Mouse (Mus musculus): ENCODE results near the gene Jade2.

The Jade2 gene

DNA sequence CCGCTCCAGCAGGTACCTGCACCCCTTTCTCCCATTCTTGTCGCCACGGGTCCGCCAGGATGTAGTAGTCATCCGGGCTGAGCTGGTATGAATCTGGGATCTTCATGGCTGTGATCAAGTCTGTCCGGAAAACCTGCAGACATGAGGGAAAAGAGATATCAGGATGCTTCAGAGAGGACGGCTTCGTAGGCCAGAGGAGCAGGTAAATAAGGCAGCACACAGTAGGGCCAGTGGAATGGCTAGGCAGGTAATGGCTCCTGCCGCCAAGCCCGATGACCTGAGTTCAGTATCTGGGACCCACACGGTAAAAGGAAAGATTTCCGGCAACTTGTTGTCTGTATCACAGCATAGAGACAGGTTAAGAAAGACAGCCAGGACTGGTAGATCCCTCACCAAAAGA lies 21.9 kb downstream of the Jade2 start:
- no peak for DNase-seq (ENCODE audit: low read depth, low spot score)

GRCm38 (mm10) chr11:51834067-51834411 lies 23.4 kb downstream of the Jade2 start:
- DNase-seq (ENCODE audit: low read depth, low spot score) = no peak

DNA sequence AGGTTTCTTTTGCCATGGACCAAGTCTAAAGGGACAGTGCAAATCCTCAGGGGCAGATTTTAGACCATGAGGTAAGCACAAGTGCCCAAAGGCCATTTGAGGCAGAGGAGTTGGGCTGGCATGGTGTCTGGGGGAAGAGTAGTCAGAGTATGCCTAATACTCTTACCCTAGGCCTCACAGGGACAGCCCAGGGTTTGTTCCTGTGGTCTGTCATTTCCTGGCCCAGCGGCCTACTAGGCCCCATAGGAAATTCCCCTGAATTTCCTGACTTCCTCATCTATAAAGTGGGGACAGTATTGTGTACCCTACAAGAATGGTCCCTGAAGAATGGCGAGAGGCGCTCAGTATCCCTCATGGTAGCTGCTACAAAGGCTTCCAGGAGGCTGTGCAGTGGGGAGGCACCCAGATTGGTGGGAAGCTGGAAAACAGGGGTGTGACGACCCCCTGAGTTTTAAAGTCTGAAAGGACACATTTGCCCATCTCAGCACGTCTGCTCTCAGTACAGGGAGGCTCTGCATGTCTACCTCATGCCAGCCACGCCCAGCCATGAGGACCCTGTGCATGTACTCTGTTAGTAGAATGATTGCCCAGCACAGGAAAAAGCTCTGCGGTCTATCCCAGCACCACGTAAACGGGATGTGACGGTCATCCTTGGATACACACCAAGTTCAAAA lies 23.9 kb downstream of the Jade2 start:
- DNase-seq (ENCODE audit: low read depth, low spot score) = no peak

DNA sequence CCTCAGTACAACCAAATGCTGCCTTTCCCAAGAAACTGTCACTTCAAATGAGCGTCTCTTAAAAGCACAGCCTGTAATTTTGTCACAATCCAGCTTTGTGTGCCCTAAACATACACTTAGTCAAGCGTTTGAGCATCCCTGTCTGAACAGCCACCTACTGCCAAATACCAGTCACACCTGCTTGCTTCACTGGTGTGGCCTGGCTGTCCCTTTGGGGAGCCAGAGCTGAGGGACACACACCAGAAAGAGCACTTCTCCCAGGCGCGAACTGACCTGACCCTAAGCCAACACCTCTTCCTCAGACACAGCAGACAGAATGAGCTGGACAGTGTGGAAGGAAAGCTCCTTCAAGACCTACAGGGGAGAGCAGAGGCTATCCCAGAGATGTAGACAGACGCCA lies 24.5 kb downstream of the Jade2 start:
- no peak for DNase-seq (ENCODE audit: low read depth, low spot score)

GRCm38 (mm10) chr11:51831962-51832909 lies 25.2 kb downstream of the Jade2 start:
- no peak for DNase-seq (ENCODE audit: low read depth, low spot score)

- DNase-seq (ENCODE audit: low read depth, low spot score) = no peak
Measured at GRCm38 (mm10) chr11:51824867-51825424, 32.5 kb downstream of the Jade2 start.

- DNase-seq (ENCODE audit: low read depth, low spot score) = no peak
Measured at GRCm38 (mm10) chr11:51823963-51824753, 33.3 kb downstream of the Jade2 start.

- DNase-seq (ENCODE audit: low read depth, low spot score) = no peak
Measured at GRCm38 (mm10) chr11:51823271-51823670, 34.2 kb downstream of the Jade2 start.

- no peak for DNase-seq (ENCODE audit: low read depth, low spot score)
Measured at GRCm38 (mm10) chr11:51822736-51823135, 34.7 kb downstream of the Jade2 start.

GRCm38 (mm10) chr11:51820861-51821260 lies 36.6 kb downstream of the Jade2 start:
- DNase-seq (ENCODE audit: low read depth, low spot score) = no peak

DNA sequence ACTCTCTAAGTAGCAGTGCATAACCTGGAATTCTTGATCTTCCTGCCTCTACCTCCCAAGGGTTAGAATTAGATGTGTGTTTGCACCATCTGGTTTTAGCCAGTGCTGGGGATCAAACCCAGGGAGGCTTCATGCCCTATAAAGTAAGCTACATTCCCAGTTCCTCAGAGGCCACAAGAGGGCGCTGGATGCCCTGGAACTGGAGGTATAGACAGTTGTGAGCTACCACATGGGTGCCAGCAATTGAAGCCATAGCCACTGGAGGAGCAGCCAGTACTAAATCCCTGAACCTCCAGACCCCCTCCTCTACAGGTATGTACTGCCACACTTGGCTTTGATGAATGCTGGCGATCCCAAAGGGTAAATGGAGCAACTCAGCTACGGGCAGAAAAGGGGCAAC lies 37.5 kb downstream of the Jade2 start:
- DNase-seq (ENCODE audit: low read depth, low spot score) = no peak

DNA sequence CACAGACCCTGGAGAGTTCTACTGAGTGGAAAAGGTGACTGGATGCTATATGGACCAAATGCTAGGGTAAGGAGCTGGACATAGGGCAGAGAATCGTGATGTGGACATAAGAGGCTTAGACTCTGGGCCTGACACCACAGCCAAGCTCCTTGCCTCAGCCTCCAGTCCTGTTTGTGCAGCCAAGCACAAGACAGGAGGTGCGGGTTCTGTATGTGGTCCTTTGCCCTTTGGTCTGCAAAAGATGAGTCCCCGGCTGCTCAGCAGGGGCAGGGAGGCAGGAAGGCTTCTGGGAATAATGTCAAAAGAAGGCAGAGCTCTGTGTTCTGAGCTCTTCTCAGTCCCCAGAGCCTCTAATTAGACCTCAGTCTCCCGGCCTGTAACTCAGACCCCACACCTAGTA lies 38.6 kb downstream of the Jade2 start:
- no peak for DNase-seq (ENCODE audit: low read depth, low spot score)

DNA sequence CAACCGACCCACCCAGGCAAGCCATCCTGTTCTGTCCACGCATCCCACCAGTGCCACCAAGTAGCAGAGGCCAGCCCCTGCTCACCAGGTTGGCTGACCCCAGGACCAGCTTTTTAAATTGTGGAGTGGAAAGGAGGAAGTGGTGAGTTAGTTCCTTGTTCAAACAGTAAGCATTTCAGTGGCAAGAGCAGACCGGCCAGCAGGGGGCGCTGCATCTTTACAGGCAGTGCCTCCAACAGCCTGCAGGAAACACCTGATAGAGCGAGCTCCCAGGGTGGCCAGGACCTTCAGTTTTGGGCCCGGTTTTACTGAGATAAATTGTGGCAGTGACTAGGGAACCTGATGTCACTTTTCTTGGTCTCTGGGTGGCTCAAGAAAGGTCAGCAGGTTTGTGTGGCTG lies 39.7 kb downstream of the Jade2 start:
- DNase-seq (ENCODE audit: low read depth, low spot score) = peak; percentile 50

DNA sequence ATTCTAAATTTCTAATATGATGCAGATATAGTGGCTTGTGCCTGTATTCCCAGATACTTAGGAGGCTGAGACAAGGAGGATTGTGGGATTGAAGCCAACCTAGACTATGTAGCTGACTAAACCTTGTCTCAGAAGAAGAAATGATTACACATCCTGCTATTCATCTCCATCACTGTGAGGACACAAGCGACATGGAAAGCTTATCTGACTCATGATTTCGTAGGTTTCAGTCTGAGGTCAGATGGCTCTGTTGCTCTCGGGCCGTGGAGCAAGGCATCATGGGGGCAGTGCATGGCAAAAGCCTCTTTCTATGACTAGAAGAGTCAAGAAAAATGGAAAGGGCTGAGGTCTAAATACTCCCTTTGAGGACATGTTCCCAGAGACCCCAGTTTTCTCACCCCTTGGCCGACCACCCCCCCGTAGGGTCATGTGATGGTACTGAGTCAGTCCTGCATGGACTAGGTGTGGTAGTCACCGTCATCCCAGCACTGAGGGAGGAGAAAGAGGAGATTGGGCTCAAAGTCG lies 45.4 kb downstream of the Jade2 start:
- no peak for DNase-seq (ENCODE audit: low read depth, low spot score)

- DNase-seq (ENCODE audit: low read depth, low spot score) = no peak
Measured at GRCm38 (mm10) chr11:51811230-51811629, 46.2 kb downstream of the Jade2 start.

GRCm38 (mm10) chr11:51809632-51810224 lies 47.7 kb downstream of the Jade2 start:
- no peak for DNase-seq (ENCODE audit: low read depth, low spot score)

GRCm38 (mm10) chr11:51807108-51807879 lies 50.2 kb downstream of the Jade2 start:
- DNase-seq (ENCODE audit: low read depth, low spot score) = no peak

- DNase-seq (ENCODE audit: low read depth, low spot score) = peak; percentile 89
Measured at GRCm38 (mm10) chr11:51805221-51805981, 52.1 kb downstream of the Jade2 start.

DNA sequence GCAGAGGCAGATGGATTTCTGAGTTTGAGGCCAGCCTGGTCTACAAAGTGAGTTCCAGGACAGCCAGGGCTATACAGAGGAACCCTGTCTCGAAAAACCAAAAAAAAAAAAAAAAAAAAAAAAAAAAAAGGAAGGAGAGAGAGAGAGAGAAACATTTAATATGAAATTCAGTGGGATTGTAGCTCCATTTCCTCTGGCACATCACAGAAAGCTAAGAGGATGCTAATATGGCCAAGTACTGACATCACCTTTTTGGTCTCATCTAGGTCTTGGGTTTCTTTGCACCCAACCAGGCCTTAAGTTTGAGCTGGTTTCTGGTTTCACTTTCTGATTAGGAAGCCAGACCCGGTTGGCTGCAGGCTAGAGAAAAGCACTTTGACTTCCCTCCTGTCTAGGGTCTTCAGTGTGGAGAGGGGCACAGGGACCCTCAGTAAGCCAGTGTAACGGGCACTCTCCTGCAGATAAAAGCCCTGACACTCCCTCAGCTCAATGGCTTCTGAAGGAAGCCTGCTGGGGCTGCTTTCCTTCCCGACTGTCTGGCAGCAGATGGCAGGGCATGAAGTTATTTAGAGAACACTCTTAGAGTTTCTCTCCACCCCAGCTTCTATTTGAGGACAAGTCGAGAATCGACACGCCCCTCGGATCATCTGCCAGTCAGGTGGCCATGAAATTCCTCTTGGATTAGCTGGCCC lies 56.7 kb downstream of the Jade2 start:
- DNase-seq (ENCODE audit: low read depth, low spot score) = peak; percentile 73
